ENCODE assay signal across 8 mouse cellular contexts in the genomic region with DNA sequence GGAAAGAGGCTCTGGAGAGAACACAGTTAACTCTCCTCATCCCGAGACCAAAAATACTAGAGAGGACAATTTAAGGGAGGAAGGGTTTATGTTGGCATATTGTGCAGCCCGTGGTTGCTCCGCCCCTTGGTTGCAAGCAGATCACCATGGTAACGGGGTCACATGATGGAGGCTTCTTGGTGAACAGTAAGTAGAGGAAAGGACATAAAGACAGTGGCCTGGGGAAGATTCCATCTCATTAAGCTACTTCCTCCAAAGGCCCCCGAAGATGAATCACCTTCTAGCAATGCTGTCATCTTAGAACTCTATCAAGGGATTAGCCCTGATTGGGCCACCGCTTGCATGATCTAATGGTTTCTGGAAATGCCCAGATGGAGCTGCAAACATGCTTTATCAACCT. TPM values are rescaled to one million over a fixed set of nuclear protein-coding genes. Genes with fewer than 3 reads are reported as not detected.
A peak's percentile ranks its signal among the peaks of the same experiment; 100 is the strongest.
DNase-seq lines count a peak whose midpoint lies in the region; ATAC-seq and TF ChIP-seq lines count a peak whose summit lies in the region.

No protein-coding gene starts in this region.

- no peak for TF ChIP-seq RAD21 in CH12.LX (IDR thresholded peaks at IDR 0.05; ENCODE audit: low read depth, low read length)

- DNase-seq in heart, postnatal 36 days: no peak
- peak; percentile 93 for DNase-seq in CH12.LX (ENCODE audit: extremely low read depth)
- DNase-seq in forebrain, embryonic 10.5 days (ENCODE audit: extremely low spot score, low spot score): no peak
- DNase-seq in layer of hippocampus, adult 9-10 months (ENCODE audit: low spot score): no peak

- 60% methylated on average over 6 of the region's 6 CpGs for WGBS in heart, embryonic 15.5 days
- WGBS in neural tube, embryonic 15.5 days: 58% methylated on average over 6 of the region's 6 CpGs
- 79% methylated on average over 6 of the region's 6 CpGs for WGBS in forebrain, embryonic 10.5 days

- no peak for TF ChIP-seq POLR2A in CH12.LX (IDR thresholded peaks at IDR 0.05; ENCODE audit: low read depth, low read length)
- TF ChIP-seq POLR2A in myocyte (IDR thresholded peaks at IDR 0.05; ENCODE audit: insufficient read length, low read depth): no peak

- H3K9me3 ChIP-seq in heart, embryonic 15.5 days (replicated peaks): no peaks in the 10 kb centered on the region
- H3K9me3 ChIP-seq in CH12.LX (replicated peaks; ENCODE audit: low read length): no peaks in the 10 kb centered on the region
- H3K9me3 ChIP-seq in neural tube, embryonic 15.5 days (replicated peaks): no peaks in the 10 kb centered on the region
- H3K9me3 ChIP-seq in forebrain, embryonic 10.5 days: no peaks in the 10 kb centered on the region

- dilution Hi-C loops in CH12.LX (cut with MboI; ENCODE audit: extremely low pct_ligation_motif_present, extremely low pct_unique_long_range_greater_than_20kb, low sequenced_read_pairs): no loop called here

- no peaks in the 10 kb centered on the region for H3K79me2 ChIP-seq in CH12.LX (replicated peaks; ENCODE audit: control insufficient read depth, extremely low read depth, insufficient read depth, poor library complexity, severe bottlenecking)
- no peaks in the 10 kb centered on the region for H3K79me2 ChIP-seq in myocyte (ENCODE audit: control insufficient read depth, insufficient read depth)

- H3K9ac ChIP-seq in heart, embryonic 15.5 days: no peak overlapping the region
- no peak overlapping the region for H3K9ac ChIP-seq in CH12.LX (ENCODE audit: insufficient read depth, low read depth)
- H3K9ac ChIP-seq in neural tube, embryonic 15.5 days (replicated peaks): no peak overlapping the region

- intact Hi-C loops in heart, postnatal 36 days (cut with DNase I): no loop called here

- no peaks in the 10 kb centered on the region for H3K36me3 ChIP-seq in heart, embryonic 15.5 days
- no peaks in the 10 kb centered on the region for H3K36me3 ChIP-seq in CH12.LX (replicated peaks in 1 of 2; ENCODE audit: control insufficient read depth in 1 of 2, insufficient read depth in 1 of 2, low read length in 1 of 2)
- no peaks in the 10 kb centered on the region for H3K36me3 ChIP-seq in myocyte (ENCODE audit: control insufficient read depth, insufficient read depth)
- no peaks in the 10 kb centered on the region for H3K36me3 ChIP-seq in neural tube, embryonic 15.5 days
- H3K36me3 ChIP-seq in forebrain, embryonic 10.5 days (replicated peaks): no peaks in the 10 kb centered on the region

- in situ Hi-C loops in CH12.LX (cut with MboI; ENCODE audit: low pct_ligation_motif_present, low pct_unique_long_range_greater_than_20kb, low sequenced_read_pairs): loop anchor here (25.0 kb wide), 1 partner anchor 415 kb away; no protein-coding TSS in a partner anchor

- no peaks in the 10 kb centered on the region for H3K27me3 ChIP-seq in heart, embryonic 15.5 days
- H3K27me3 ChIP-seq in CH12.LX (replicated peaks) (no peaks in the 10 kb centered on the region), myocyte (ENCODE audit: control insufficient read depth, insufficient read depth, insufficient read length) (no peaks in the 10 kb centered on the region)
- no peaks in the 10 kb centered on the region for H3K27me3 ChIP-seq in neural tube, embryonic 15.5 days (replicated peaks)
- H3K27me3 ChIP-seq in forebrain, embryonic 10.5 days (ENCODE audit: poor library complexity, severe bottlenecking): peaks cover 10% of the 10 kb centered on the region

- H3K4me3 ChIP-seq in heart, embryonic 15.5 days: no peak overlapping the region
- H3K4me3 ChIP-seq in CH12.LX (replicated peaks in 1 of 3; ENCODE audit: low read depth in 2 of 3, low read length in 2 of 3, poor library complexity in 1 of 3): no peak overlapping the region
- H3K4me3 ChIP-seq in myocyte: no peak overlapping the region
- H3K4me3 ChIP-seq in neural tube, embryonic 15.5 days (replicated peaks): no peak overlapping the region
- no peak overlapping the region for H3K4me3 ChIP-seq in forebrain, embryonic 10.5 days

- H3ac ChIP-seq in myocyte (ENCODE audit: control insufficient read depth, insufficient read length): no peak overlapping the region

- no peak for TF ChIP-seq EP300 in CH12.LX (IDR thresholded peaks at IDR 0.05; ENCODE audit: low read length)

- H3K4me1 ChIP-seq in heart, embryonic 15.5 days (replicated peaks): peaks cover 28% of the 10 kb centered on the region
- H3K4me1 ChIP-seq in CH12.LX (ENCODE audit: control insufficient read depth in 1 of 2, insufficient read depth in 2 of 2): peaks cover 24 to 72% of the 10 kb centered on the region in 2 experiments
- 0 out of 2 replicates have a peak, but pooled peaks cover 2% of the 10 kb centered on the region for H3K4me1 ChIP-seq in neural tube, embryonic 15.5 days
- H3K4me1 ChIP-seq in forebrain, embryonic 10.5 days: peaks cover 6% of the 10 kb centered on the region

- H3K27ac ChIP-seq in heart, embryonic 15.5 days: 0 out of 2 replicates have a peak overlapping the region, but pooled peaks have one; percentile 21
- no peak overlapping the region for H3K27ac ChIP-seq in CH12.LX (ENCODE audit: insufficient read depth, low read depth)
- no peak overlapping the region for H3K27ac ChIP-seq in neural tube, embryonic 15.5 days (replicated peaks)
- H3K27ac ChIP-seq in forebrain, embryonic 10.5 days: no peak overlapping the region

- ATAC-seq in heart, embryonic 15.5 days (replicated peaks; ENCODE audit: insufficient number of reproducible peaks, insufficient read depth, low FRiP score, low read depth): 0 out of 2 replicates have a peak, but pooled peaks have one; percentile 14
- ATAC-seq in common myeloid progenitor, adult 5-6 weeks (replicated peaks; ENCODE audit: low read depth, poor library complexity, severe bottlenecking): peak; percentile 73
- no peak for ATAC-seq in neural tube, embryonic 15.5 days (ENCODE audit: low FRiP score)

- no peak overlapping the region for H3K4me2 ChIP-seq in heart, embryonic 15.5 days
- H3K4me2 ChIP-seq in CH12.LX (ENCODE audit: insufficient read depth, low read depth, poor library complexity, severe bottlenecking): peak overlapping the region; percentile 64; the same call in 1 of the 2 replicates
- peak overlapping the region; percentile 88 for H3K4me2 ChIP-seq in myocyte (ENCODE audit: low read depth)
- H3K4me2 ChIP-seq in neural tube, embryonic 15.5 days: no peak overlapping the region

- TF ChIP-seq CTCF in CH12.LX (conservative IDR thresholded peaks at IDR 0.05 in 1 of 2, IDR thresholded peaks at IDR 0.05 in 1 of 2; ENCODE audit: low read depth in 2 of 2, low read length in 2 of 2): no peak

TF ChIP-seq in CH12.LX, 34 proteins besides CTCF, POLR2A, EP300 and RAD21:
- TF ChIP-seq USF2 (conservative IDR thresholded peaks at IDR 0.05; ENCODE audit: low read depth, low read length) (peak; percentile 90), ETS1 (conservative IDR thresholded peaks at IDR 0.05; ENCODE audit: low read depth, low read length) (peak; percentile 66), ELF1 (IDR thresholded peaks at IDR 0.05; ENCODE audit: low read depth, low read length) (0 out of 2 replicates have a peak, but pooled peaks have one; percentile 15), MAX (IDR thresholded peaks at IDR 0.05; ENCODE audit: low read length) (peak; percentile 62; the same call in 1 of the 2 replicates), USF1 (IDR thresholded peaks at IDR 0.05; ENCODE audit: low read depth, low read length) (peak; percentile 91), TBP (conservative IDR thresholded peaks at IDR 0.05; ENCODE audit: low read depth, low read length) (no peak), JUN (IDR thresholded peaks at IDR 0.05; ENCODE audit: insufficient read depth, low read depth, low read length) (no peak), SIN3A (IDR thresholded peaks at IDR 0.05; ENCODE audit: low read length) (no peak), MXI1 (IDR thresholded peaks at IDR 0.05; ENCODE audit: low read depth, low read length) (peak; percentile 69; the same call in 1 of the 2 replicates)

TF ChIP-seq in myocyte, 11 proteins besides CTCF, POLR2A, EP300 and RAD21:
- TF ChIP-seq CEBPB (IDR thresholded peaks at IDR 0.05; ENCODE audit: insufficient read depth, poor library complexity, severe bottlenecking) (0 out of 2 replicates have a peak, but pooled peaks have one; percentile 35), MAX (IDR thresholded peaks at IDR 0.05; ENCODE audit: low read depth) (no peak), SRF (IDR thresholded peaks at IDR 0.05; ENCODE audit: control insufficient read depth, insufficient read length, low read depth) (no peak), USF1 (IDR thresholded peaks at IDR 0.05; ENCODE audit: low read depth) (peak; percentile 99)
TF ChIP-seq in myocyte: peak in this region for 2.

RNA-seq across cellular contexts. Expression of gene Igfbp7, which starts 35.1 kb away (rescaled TPM):
- polyA plus RNA-seq in heart, embryonic 15.5 days (2015; fragmentation: Nextera tagmentation; extraction: Ambion mirVana): 74.2 and 78.7 TPM in 2 replicates
- 100 to 1,000 TPM; 249 to 272 TPM for total RNA-seq in heart, postnatal 36 days (2021)
- total RNA-seq in CH12.LX (2012; rRNA removed) (0.17 and 0.29 TPM in 2 replicates), CH12.LX (2014; rRNA removed) (0.30 and 0.35 TPM in 2 replicates)
- polyA plus RNA-seq in CH12.LX (2012; ENCODE audit: insufficient read length, low read depth) (0.52 and 0.70 TPM in 2 replicates), myocyte (2012; fragmentation: generic; extraction: Trizol) (201 TPM)
- 1.8 and 2.7 TPM in 2 replicates for total RNA-seq in common myeloid progenitor, adult 5-6 weeks (2017)
- polyA plus RNA-seq in neural tube, embryonic 15.5 days (2015; fragmentation: Nextera tagmentation; extraction: Ambion mirVana): 64.4 and 64.8 TPM in 2 replicates
- polyA plus RNA-seq in forebrain, embryonic 10.5 days (2016; fragmentation: Nextera tagmentation; extraction: Ambion mirVana): 4.4 and 5.1 TPM in 2 replicates

Comparison
In these comparisons a context has a peak if more than half of its experiments do, and no peak if none do; other contexts are left out.
1. H3K4me2 ChIP-seq: peak in CH12.LX (single experiment) and myocyte (single experiment); none in heart, embryonic 15.5 days (single experiment) and neural tube, embryonic 15.5 days (single experiment).
2. RNA of gene Igfbp7, which starts 35.1 kb away (polyA plus RNA-seq): 201 TPM in myocyte (single experiment), 74.2 to 78.7 TPM in heart, embryonic 15.5 days and 64.4 to 64.8 TPM in neural tube, embryonic 15.5 days; 4.4 to 5.1 TPM in forebrain, embryonic 10.5 days and 0.52 to 0.70 TPM in CH12.LX; every median in the first group is over 10 times any median in the second.